Mouse (Mus musculus): ENCODE measurements around the gene Gm5089. TPM values are rescaled to one million over a fixed set of nuclear protein-coding genes. Genes with fewer than 3 reads are reported as not detected.

Gm5089 gene
- polyA plus RNA-seq, 1 experiment: not detected

- Histone ChIP-seq H3K9me3 (peaks cover 7% of the 10 kb centered on the region; the same call in 1 of the 2 replicates), H3K4me1 (peaks cover 7% of the 10 kb centered on the region), H3K4me3 (replicated peaks) (peak overlapping the region; percentile 85), H3K27me3 (replicated peaks) (peaks cover 48% of the 10 kb centered on the region), H3K36me3 (replicated peaks; ENCODE audit: low read length) (no peaks in the 10 kb centered on the region)
- TF ChIP-seq GATA1 (IDR thresholded peaks at IDR 0.05; ENCODE audit: borderline replicate concordance, low read length) (no peak), FLI1 (IDR thresholded peaks at IDR 0.05; ENCODE audit: low read length) (no peak)
Observed at GRCm38 (mm10) chr14:122405897-122406540, 44.9 kb downstream of the Gm5089 start.

- TF ChIP-seq GATA1 (IDR thresholded peaks at IDR 0.05; ENCODE audit: borderline replicate concordance, low read length) (no peak), FLI1 (IDR thresholded peaks at IDR 0.05; ENCODE audit: low read length) (no peak)
- Histone ChIP-seq H3K9me3 (peaks cover 7% of the 10 kb centered on the region; the same call in 1 of the 2 replicates), H3K27me3 (replicated peaks) (peaks cover 47% of the 10 kb centered on the region), H3K4me3 (replicated peaks) (no peak overlapping the region), H3K36me3 (replicated peaks; ENCODE audit: low read length) (no peaks in the 10 kb centered on the region), H3K4me1 (peaks cover 7% of the 10 kb centered on the region)
Observed at GRCm38 (mm10) chr14:122405236-122405635, 45.7 kb downstream of the Gm5089 start.

- peaks cover 7% of the 10 kb centered on the region; the same call in 1 of the 2 replicates for H3K9me3 ChIP-seq
- no peaks in the 10 kb centered on the region for H3K36me3 ChIP-seq (replicated peaks; ENCODE audit: low read length)
- peaks cover 7% of the 10 kb centered on the region for H3K4me1 ChIP-seq
- no peak overlapping the region for H3K4me3 ChIP-seq (replicated peaks)
- peaks cover 42% of the 10 kb centered on the region for H3K27me3 ChIP-seq (replicated peaks)
- no peak for TF ChIP-seq GATA1 (IDR thresholded peaks at IDR 0.05; ENCODE audit: borderline replicate concordance, low read length)
- no peak for TF ChIP-seq FLI1 (IDR thresholded peaks at IDR 0.05; ENCODE audit: low read length)
Observed at GRCm38 (mm10) chr14:122404596-122405154, 46.2 kb downstream of the Gm5089 start.

GRCm38 (mm10) chr14:122403422-122403940 is 47.4 kb downstream of the Gm5089 start:
- Histone ChIP-seq H3K4me3 (replicated peaks) (no peak overlapping the region), H3K36me3 (replicated peaks; ENCODE audit: low read length) (no peaks in the 10 kb centered on the region), H3K4me1 (peaks cover 7% of the 10 kb centered on the region), H3K27me3 (replicated peaks) (peaks cover 40% of the 10 kb centered on the region), H3K9me3 (peaks cover 7% of the 10 kb centered on the region; the same call in 1 of the 2 replicates)
- TF ChIP-seq FLI1 (IDR thresholded peaks at IDR 0.05; ENCODE audit: low read length) (no peak), GATA1 (IDR thresholded peaks at IDR 0.05; ENCODE audit: borderline replicate concordance, low read length) (no peak)

- TF ChIP-seq GATA1 (IDR thresholded peaks at IDR 0.05; ENCODE audit: borderline replicate concordance, low read length): no peak
- no peak for TF ChIP-seq FLI1 (IDR thresholded peaks at IDR 0.05; ENCODE audit: low read length)
- Histone ChIP-seq H3K4me1 (peaks cover 7% of the 10 kb centered on the region), H3K27me3 (replicated peaks) (peaks cover 33% of the 10 kb centered on the region), H3K36me3 (replicated peaks; ENCODE audit: low read length) (no peaks in the 10 kb centered on the region), H3K4me3 (replicated peaks) (no peak overlapping the region), H3K9me3 (peaks cover 7% of the 10 kb centered on the region; the same call in 1 of the 2 replicates)
Observed at GRCm38 (mm10) chr14:122402716-122403258, 48.1 kb downstream of the Gm5089 start.

- H3K27me3 ChIP-seq (replicated peaks): peaks cover 26% of the 10 kb centered on the region
- peaks cover 7% of the 10 kb centered on the region for H3K4me1 ChIP-seq
- no peak for TF ChIP-seq GATA1 (IDR thresholded peaks at IDR 0.05; ENCODE audit: borderline replicate concordance, low read length)
- no peak for TF ChIP-seq FLI1 (IDR thresholded peaks at IDR 0.05; ENCODE audit: low read length)
- H3K36me3 ChIP-seq (replicated peaks; ENCODE audit: low read length): no peaks in the 10 kb centered on the region
- no peak overlapping the region for H3K4me3 ChIP-seq (replicated peaks)
- peaks cover 7% of the 10 kb centered on the region; the same call in 1 of the 2 replicates for H3K9me3 ChIP-seq
Observed at GRCm38 (mm10) chr14:122401886-122402285, 49.0 kb downstream of the Gm5089 start.

- no peaks in the 10 kb centered on the region for H3K4me1 ChIP-seq
- TF ChIP-seq FLI1 (IDR thresholded peaks at IDR 0.05; ENCODE audit: low read length) (no peak), GATA1 (IDR thresholded peaks at IDR 0.05; ENCODE audit: borderline replicate concordance, low read length) (no peak)
- H3K27me3 ChIP-seq (replicated peaks): peaks cover 8% of the 10 kb centered on the region
- no peak overlapping the region for H3K4me3 ChIP-seq (replicated peaks)
- H3K9me3 ChIP-seq: no peaks in the 10 kb centered on the region; the same call in 1 of the 2 replicates
- no peaks in the 10 kb centered on the region for H3K36me3 ChIP-seq (replicated peaks; ENCODE audit: low read length)
Observed at GRCm38 (mm10) chr14:122399906-122400305, 51.0 kb downstream of the Gm5089 start.

- Histone ChIP-seq H3K36me3 (replicated peaks; ENCODE audit: low read length) (no peaks in the 10 kb centered on the region), H3K4me1 (no peaks in the 10 kb centered on the region), H3K4me3 (replicated peaks) (no peak overlapping the region), H3K27me3 (replicated peaks) (peaks cover under 1% of the 10 kb centered on the region), H3K9me3 (no peaks in the 10 kb centered on the region; the same call in 1 of the 2 replicates)
- no peak for TF ChIP-seq GATA1 (IDR thresholded peaks at IDR 0.05; ENCODE audit: borderline replicate concordance, low read length)
- no peak for TF ChIP-seq FLI1 (IDR thresholded peaks at IDR 0.05; ENCODE audit: low read length)
Observed at GRCm38 (mm10) chr14:122398676-122399075, 52.2 kb downstream of the Gm5089 start.

GRCm38 (mm10) chr14:122393119-122393518 is 57.8 kb downstream of the Gm5089 start:
- H3K4me1 ChIP-seq: no peaks in the 10 kb centered on the region
- no peak for TF ChIP-seq GATA1 (IDR thresholded peaks at IDR 0.05; ENCODE audit: borderline replicate concordance, low read length)
- no peak for TF ChIP-seq FLI1 (IDR thresholded peaks at IDR 0.05; ENCODE audit: low read length)
- no peak overlapping the region for H3K4me3 ChIP-seq (replicated peaks)
- H3K9me3 ChIP-seq: no peaks in the 10 kb centered on the region; the same call in 1 of the 2 replicates
- no peaks in the 10 kb centered on the region for H3K27me3 ChIP-seq (replicated peaks)
- no peaks in the 10 kb centered on the region for H3K36me3 ChIP-seq (replicated peaks; ENCODE audit: low read length)

- H3K4me1 ChIP-seq: no peaks in the 10 kb centered on the region
- H3K4me3 ChIP-seq (replicated peaks): no peak overlapping the region
- TF ChIP-seq FLI1 (IDR thresholded peaks at IDR 0.05; ENCODE audit: low read length) (no peak), GATA1 (IDR thresholded peaks at IDR 0.05; ENCODE audit: borderline replicate concordance, low read length) (no peak)
- H3K36me3 ChIP-seq (replicated peaks; ENCODE audit: low read length): no peaks in the 10 kb centered on the region
- no peaks in the 10 kb centered on the region for H3K27me3 ChIP-seq (replicated peaks)
- no peaks in the 10 kb centered on the region for H3K9me3 ChIP-seq
Observed at GRCm38 (mm10) chr14:122390935-122391334, 60.0 kb downstream of the Gm5089 start.

Data from megakaryocyte, embryonic 14.5 days (primary cell).